Mouse (Mus musculus) limb, embryonic 14.5 days (tissue): ENCODE measurements around the gene Zfp69. TPM values are rescaled to one million over a fixed set of nuclear protein-coding genes. Genes with fewer than 3 reads are reported as not detected.
A peak's percentile ranks its signal among the peaks of the same experiment; 100 is the strongest.

Source experiments
- ATAC-seq: fragments of 200-750 bp; cut with Nextera tagmentation; 2 replicates; pipeline ENCODE4 v1.8.0; 2017; ENCODE audit warnings: low read depth, moderate number of reproducible peaks, moderate TSS enrichment; ENCODE audit not compliant: low FRiP score
- DNase-seq: peaks from one replicate; pipeline ENCODE4 v3.0.0-alpha.2; 2015; ENCODE audit warnings: low spot score
- H3K27ac ChIP-seq: fragments of 300-500 bp; sonication (generic); replicated peaks from 2 replicates; pipeline ENCODE4 v1.5.1; 2014; ENCODE audit warnings: low read depth, mild to moderate bottlenecking, low read length, moderate library complexity, mixed read lengths
- H3K27me3 ChIP-seq: fragments of 300-500 bp; sonication (generic); 2 replicates; pipeline ENCODE4 v1.6.1; 2014; ENCODE audit warnings: low read length, mixed read lengths; ENCODE audit not compliant: control insufficient read depth, insufficient read depth
- H3K36me3 ChIP-seq: fragments of 300-500 bp; sonication (generic); 2 replicates; pipeline ENCODE4 v1.6.1; 2014; ENCODE audit warnings: mild to moderate bottlenecking, low read length, moderate library complexity, mixed read lengths; ENCODE audit not compliant: control insufficient read depth, insufficient read depth
- H3K4me1 ChIP-seq: fragments of 300-500 bp; sonication (generic); 2 replicates; pipeline ENCODE4 v1.6.1; 2014; ENCODE audit warnings: antibody characterized with exemption, low read length, mixed read lengths; ENCODE audit not compliant: control insufficient read depth, insufficient read depth
- H3K4me2 ChIP-seq: fragments of 300-500 bp; sonication (generic); replicated peaks from 2 replicates; pipeline ENCODE4 v1.6.1; 2014; ENCODE audit warnings: low read depth, mild to moderate bottlenecking, low read length, moderate library complexity; ENCODE audit not compliant: severe bottlenecking
- H3K4me3 ChIP-seq: fragments of 300-500 bp; sonication (generic); replicated peaks from 2 replicates; pipeline ENCODE4 v1.5.1; 2014; ENCODE audit warnings: low read length
- H3K9ac ChIP-seq: fragments of 300-500 bp; sonication (generic); 2 replicates; pipeline ENCODE4 v1.6.1; 2014; ENCODE audit warnings: mild to moderate bottlenecking, low read depth, low read length, moderate library complexity; ENCODE audit not compliant: severe bottlenecking
- H3K9me3 ChIP-seq: fragments of 300-500 bp; sonication (generic); 2 replicates; pipeline ENCODE4 v1.6.1; 2016; ENCODE audit warnings: low read length; ENCODE audit not compliant: control insufficient read depth
- POLR2A ChIP-seq: fragments of 200-500 bp; IDR thresholded peaks from 2 replicates; pipeline ENCODE4 v1.8.0; 2012; ENCODE audit warnings: inconsistent platforms, mild to moderate bottlenecking, moderate library complexity, borderline replicate concordance; ENCODE audit not compliant: insufficient read depth, insufficient read length; ENCODE audit errors: extremely low read depth
- WGBS: fragments of 180-500 bp; shearing (Covaris S2); extraction: QIAGEN DNeasy Blood & Tissue Kit; methylation state at CpG from one replicate; pipeline ENCODE4 v1.1.7; 2014; 5-methylcytosine and 5-hydroxymethylcytosine counted together
- polyA plus RNA-seq, 2 experiments: library from polyadenylated mRNA; depleted of rRNA in 1 of 2; stranded (reverse) in 1 of 2; unstranded in 1 of 2; fragments of >200 nt; fragmentation: Nextera tagmentation in 1 of 2; extraction: Ambion mirVana in 1 of 2; gene quantifications; 2 replicates each; pipeline versions ENCODE4 v1.2.1 to v1.2.3; 2012 to 2014

Gene Zfp69
- polyA plus RNA-seq, 2 experiments, result 6.0 to 7.5 TPM

- Histone ChIP-seq H3K4me1 (no peaks in the 10 kb centered on the region), H3K9ac (no peak overlapping the region), H3K36me3 (peaks cover 60% of the 10 kb centered on the region), H3K4me3 (no peak overlapping the region), H3K4me2 (no peak overlapping the region), H3K9me3 (no peaks in the 10 kb centered on the region), H3K27ac (no peak overlapping the region), H3K27me3 (no peaks in the 10 kb centered on the region)
- ATAC-seq, result no peak
- WGBS, result 96% methylated on average over 8 of the region's 8 CpGs
- TF ChIP-seq POLR2A, result no peak
- no peak for DNase-seq
Measured at GRCm38 (mm10) chr4:120971842-120972241, 20.3 kb upstream of the Zfp69 start.

DNA sequence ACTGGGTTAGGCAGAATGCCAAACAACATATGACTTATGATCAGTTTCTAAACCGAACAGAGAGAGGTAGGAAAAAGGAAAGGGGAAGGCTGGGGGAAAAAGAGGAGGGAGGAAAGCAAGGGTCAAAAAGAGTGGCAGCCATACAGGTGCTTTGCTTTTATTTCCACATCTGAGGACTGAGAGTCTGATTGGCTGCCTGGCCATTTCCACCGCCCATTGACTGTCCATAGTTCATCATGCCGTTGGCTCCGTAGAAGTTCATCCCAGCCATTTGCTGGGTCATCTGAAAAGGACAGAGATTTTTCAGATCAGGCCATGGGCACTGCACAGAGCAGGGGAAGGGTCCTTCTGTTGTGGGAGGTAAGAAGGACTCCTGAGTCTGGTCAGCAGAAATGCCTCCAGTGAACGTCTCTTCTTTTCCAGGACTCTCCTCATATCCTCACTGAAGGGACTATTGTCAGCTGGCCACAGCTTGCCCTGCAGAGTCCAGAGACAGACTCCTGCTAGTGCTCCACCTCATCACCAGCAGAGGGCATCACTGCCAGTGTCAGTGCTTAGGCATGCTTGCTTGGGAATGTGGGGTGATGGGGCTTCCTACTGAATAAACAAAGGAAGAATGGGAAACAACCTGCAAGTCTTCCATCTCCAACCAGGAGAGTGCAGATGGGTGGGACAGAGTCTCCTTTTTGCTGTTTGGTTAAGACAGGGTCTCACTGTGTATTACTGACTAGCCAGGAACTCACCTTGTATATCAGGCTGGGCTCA is 18.1 kb upstream of the Zfp69 start:
- H3K9ac ChIP-seq, result no peak overlapping the region
- H3K4me1 ChIP-seq, result no peaks in the 10 kb centered on the region
- no peaks in the 10 kb centered on the region for H3K27me3 ChIP-seq
- ATAC-seq (no peak), DNase-seq (peak; percentile 7)
- H3K4me2 ChIP-seq, result no peak overlapping the region
- 90% methylated on average over 5 of the region's 5 CpGs for WGBS
- peaks cover 54% of the 10 kb centered on the region for H3K36me3 ChIP-seq
- H3K4me3 ChIP-seq, result no peak overlapping the region
- H3K27ac ChIP-seq, result no peak overlapping the region
- no peak for TF ChIP-seq POLR2A
- no peaks in the 10 kb centered on the region for H3K9me3 ChIP-seq

DNA sequence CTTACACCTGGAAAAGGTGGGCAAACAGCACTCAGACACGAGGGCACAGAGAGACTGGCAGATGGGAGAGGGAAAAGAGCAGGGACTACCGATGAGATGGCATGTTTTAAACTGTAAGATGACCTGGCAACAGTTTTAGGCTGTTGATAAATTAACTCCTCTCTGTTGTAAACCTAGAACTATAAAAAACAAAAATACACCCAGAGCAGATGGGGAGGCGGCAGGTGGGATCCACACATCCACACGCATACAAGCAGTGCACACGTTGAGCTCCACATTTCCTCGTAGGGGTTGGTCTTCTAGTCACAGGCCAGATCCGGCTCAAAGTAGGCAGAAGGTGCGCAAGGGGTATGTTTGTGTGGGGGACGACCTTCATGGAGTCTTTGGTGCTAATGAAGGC is 17.0 kb upstream of the Zfp69 start:
- Histone ChIP-seq H3K9ac (no peak overlapping the region), H3K9me3 (no peaks in the 10 kb centered on the region), H3K36me3 (peaks cover 43% of the 10 kb centered on the region), H3K4me1 (no peaks in the 10 kb centered on the region), H3K27ac (no peak overlapping the region), H3K4me2 (no peak overlapping the region), H3K4me3 (no peak overlapping the region), H3K27me3 (no peaks in the 10 kb centered on the region)
- no peak for DNase-seq
- no peak for ATAC-seq
- WGBS, result 87% methylated on average over 9 of the region's 9 CpGs
- TF ChIP-seq POLR2A, result no peak

DNA sequence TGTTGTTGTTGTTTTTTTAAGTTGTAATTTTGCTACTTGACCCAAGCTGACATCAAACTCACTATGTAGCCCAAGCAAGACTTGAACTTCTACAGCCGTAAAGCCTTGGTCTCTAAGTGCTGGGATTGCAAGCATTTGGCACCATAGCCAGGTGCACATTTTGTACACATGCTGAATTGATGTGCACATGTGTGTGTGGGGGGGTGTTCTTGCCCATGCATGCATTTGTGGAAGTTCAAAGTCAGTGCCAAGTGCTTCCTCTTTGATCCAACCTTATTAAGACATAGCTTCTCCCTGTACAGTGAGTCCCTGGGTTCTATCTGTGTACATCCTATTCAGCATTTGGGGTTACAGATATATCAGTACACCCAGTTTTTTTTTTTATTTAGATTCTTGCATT is 4.1 kb upstream of the Zfp69 start:
- no peaks in the 10 kb centered on the region for H3K9me3 ChIP-seq
- DNase-seq, result no peak
- peaks cover 6% of the 10 kb centered on the region; the same call in 1 of the 2 replicates for H3K4me1 ChIP-seq
- no peak for ATAC-seq
- no peak for TF ChIP-seq POLR2A
- no peak overlapping the region for H3K27ac ChIP-seq
- 84% methylated on average over 1 of the region's 1 CpGs for WGBS
- no peak overlapping the region for H3K4me2 ChIP-seq
- H3K9ac ChIP-seq, result no peak overlapping the region
- H3K36me3 ChIP-seq, result no peaks in the 10 kb centered on the region
- H3K4me3 ChIP-seq, result no peak overlapping the region
- H3K27me3 ChIP-seq, result no peaks in the 10 kb centered on the region

GRCm38 (mm10) chr4:120953667-120954066 is 2.2 kb upstream of the Zfp69 start:
- Histone ChIP-seq H3K4me3 (no peak overlapping the region), H3K9ac (no peak overlapping the region), H3K27ac (no peak overlapping the region), H3K4me1 (peaks cover 6% of the 10 kb centered on the region; the same call in 1 of the 2 replicates), H3K36me3 (no peaks in the 10 kb centered on the region), H3K9me3 (no peaks in the 10 kb centered on the region), H3K27me3 (no peaks in the 10 kb centered on the region), H3K4me2 (no peak overlapping the region)
- ATAC-seq (no peak), DNase-seq (no peak)
- TF ChIP-seq POLR2A, result no peak
- 100% methylated on average over 1 of the region's 1 CpGs for WGBS
